In the genomic region with DNA sequence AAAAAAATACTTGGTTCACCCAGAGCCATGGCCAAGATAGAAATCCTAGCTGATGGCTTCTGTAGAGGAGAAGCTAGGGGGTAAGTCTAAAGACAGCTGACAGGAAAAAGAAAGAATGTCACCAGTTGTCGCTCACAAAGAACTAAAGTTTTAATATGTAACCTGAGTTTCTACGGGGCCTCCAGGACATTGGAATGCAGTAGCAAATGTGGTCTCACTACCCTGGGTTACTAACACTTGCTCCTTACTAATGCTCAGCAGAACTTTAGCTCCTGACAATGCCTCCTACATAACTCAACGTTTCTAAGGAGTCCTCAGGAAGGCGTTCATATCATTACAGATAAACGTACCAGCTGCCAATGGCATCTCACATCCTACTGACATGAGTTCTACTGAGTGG, we compare ENCODE assay signal across 34 mouse cellular contexts. TPM values are rescaled to one million over a fixed set of nuclear protein-coding genes. Genes with fewer than 3 reads are reported as not detected.
DNase-seq lines count a peak whose midpoint lies in the region; ATAC-seq lines count a peak whose summit lies in the region.
"Had no signal": no experiment of that assay in that cellular context is flagged by ENCODE, and none has a peak within 500 bp of the region (broad histone marks: within the 10 kb centered on the region; RNA-seq: fewer than 3 reads in every experiment).

No protein-coding gene starts in this region.

- H3K4me3 ChIP-seq in limb, embryonic 12.5 days (replicated peaks): no peak overlapping the region
- H3K4me3 ChIP-seq in limb, embryonic 10.5 days: no peak overlapping the region
- no peak overlapping the region for H3K4me3 ChIP-seq in kidney, embryonic 15.5 days (replicated peaks)
- H3K4me3 ChIP-seq: heart, adult 2 months; heart, embryonic 12.5 days; hindbrain, embryonic 15.5 days; layer of hippocampus, adult 2 months; liver, embryonic 12.5 days; megakaryocyte, embryonic 14.5 days; midbrain, embryonic 12.5 days; neural tube, embryonic 13.5 days had no signal

- no peak for DNase-seq in limb, embryonic 10.5 days (ENCODE audit: low spot score)
- peak; percentile 17 to 58 for DNase-seq in kidney, postnatal 36 days
- no peak for DNase-seq in embryo, embryonic 9.5 days (ENCODE audit: extremely low spot score)
- no peak for DNase-seq in left cerebral cortex, postnatal 10 days (ENCODE audit: extremely low spot score in 1 of 2, low spot score in 2 of 2)
- DNase-seq in ovary, postnatal 10 days (ENCODE audit: low spot score): no peak
- DNase-seq in heart, postnatal 10 days: no peak
- DNase-seq: adrenal gland, postnatal 25 days; cerebellum, adult 11-12 months; cerebellum, postnatal 10 days; gastrocnemius, postnatal 36 days; heart, adult 2 months; left cerebral cortex, postnatal 4 days; liver, postnatal 0 days; lung, postnatal 36 days; retina, postnatal 1 day; spleen, adult 18-20 months; thymus, postnatal 14 days had no signal

- H3K4me2 ChIP-seq in limb, embryonic 12.5 days: no peak overlapping the region
- H3K4me2 ChIP-seq in kidney, embryonic 15.5 days: no peak overlapping the region
- H3K4me2 ChIP-seq: heart, embryonic 12.5 days; hindbrain, embryonic 15.5 days; liver, embryonic 12.5 days; midbrain, embryonic 12.5 days; neural tube, embryonic 13.5 days had no signal

- intact Hi-C loops in left cerebral cortex, postnatal 10 days (cut with DNase I): no loop called here
- intact Hi-C loops in heart, postnatal 10 days (cut with DNase I): no loop called here

- H3K9ac ChIP-seq in limb, embryonic 12.5 days (replicated peaks): no peak overlapping the region
- H3K9ac ChIP-seq in kidney, embryonic 15.5 days: no peak overlapping the region
- H3K9ac ChIP-seq: heart, embryonic 12.5 days; hindbrain, embryonic 15.5 days; liver, embryonic 12.5 days; liver, postnatal 0 days; midbrain, embryonic 12.5 days; neural tube, embryonic 13.5 days had no signal

- no peaks in the 10 kb centered on the region for H3K27me3 ChIP-seq in limb, embryonic 12.5 days
- no peaks in the 10 kb centered on the region for H3K27me3 ChIP-seq in limb, embryonic 10.5 days (ENCODE audit: low read depth, poor library complexity, severe bottlenecking)
- H3K27me3 ChIP-seq in kidney, embryonic 15.5 days: no peaks in the 10 kb centered on the region
- H3K27me3 ChIP-seq: heart, embryonic 12.5 days; hindbrain, embryonic 15.5 days; liver, embryonic 12.5 days; megakaryocyte, embryonic 14.5 days; midbrain, embryonic 12.5 days; neural tube, embryonic 13.5 days; Patski had no signal

- no peaks in the 10 kb centered on the region for H3K36me3 ChIP-seq in limb, embryonic 12.5 days
- H3K36me3 ChIP-seq in limb, embryonic 10.5 days: no peaks in the 10 kb centered on the region
- H3K36me3 ChIP-seq in kidney, embryonic 15.5 days: no peaks in the 10 kb centered on the region
- H3K36me3 ChIP-seq: heart, embryonic 12.5 days; hindbrain, embryonic 15.5 days; liver, embryonic 12.5 days; midbrain, embryonic 12.5 days; neural tube, embryonic 13.5 days had no signal

- H3K27ac ChIP-seq in limb, embryonic 12.5 days: no peak overlapping the region
- H3K27ac ChIP-seq in limb, embryonic 10.5 days: no peak overlapping the region
- peak overlapping the region; percentile 89 for H3K27ac ChIP-seq in kidney, embryonic 15.5 days
- H3K27ac ChIP-seq: heart, adult 2 months; hindbrain, embryonic 15.5 days; layer of hippocampus, adult 2 months; liver, embryonic 12.5 days; midbrain, embryonic 12.5 days; neural tube, embryonic 13.5 days had no signal

- no peaks in the 10 kb centered on the region for H3K4me1 ChIP-seq in limb, embryonic 12.5 days (replicated peaks)
- no peaks in the 10 kb centered on the region for H3K4me1 ChIP-seq in limb, embryonic 10.5 days
- 0 out of 2 replicates have a peak, but pooled peaks cover 3% of the 10 kb centered on the region for H3K4me1 ChIP-seq in kidney, embryonic 15.5 days
- H3K4me1 ChIP-seq: heart, embryonic 12.5 days; hindbrain, embryonic 15.5 days; liver, embryonic 12.5 days; megakaryocyte, embryonic 14.5 days; midbrain, embryonic 12.5 days; neural tube, embryonic 13.5 days had no signal

- 72% methylated on average over 5 of the region's 5 CpGs for WGBS in limb, embryonic 12.5 days
- WGBS in limb, embryonic 10.5 days: 83% methylated on average over 5 of the region's 5 CpGs
- 58% methylated on average over 5 of the region's 5 CpGs for WGBS in kidney, embryonic 15.5 days

- 0 out of 2 replicates have a peak, but pooled peaks have one; percentile 15 for ATAC-seq in limb, embryonic 12.5 days (ENCODE audit: insufficient number of reproducible peaks, insufficient read depth, low FRiP score, low TSS enrichment, low read depth)
- peak; percentile 43; the same call in 1 of the 2 replicates for ATAC-seq in kidney, embryonic 15.5 days (replicated peaks; ENCODE audit: low FRiP score)
- ATAC-seq: forebrain, embryonic 14.5 days; inflammation-experienced regulatory T-cells, adult 6 months; liver, embryonic 12.5 days; liver, postnatal 0 days had no signal

- H3K9me3 ChIP-seq in limb, embryonic 12.5 days: no peaks in the 10 kb centered on the region
- H3K9me3 ChIP-seq in limb, embryonic 10.5 days (replicated peaks): no peaks in the 10 kb centered on the region
- no peaks in the 10 kb centered on the region for H3K9me3 ChIP-seq in kidney, embryonic 15.5 days (replicated peaks)
- H3K9me3 ChIP-seq: heart, embryonic 12.5 days; hindbrain, embryonic 15.5 days; liver, embryonic 12.5 days; midbrain, embryonic 12.5 days; neural tube, embryonic 13.5 days had no signal

RNA-seq across cellular contexts. Expression of gene Pkhd1, which starts 37.2 kb away (rescaled TPM):
- polyA plus RNA-seq in limb, embryonic 12.5 days (2016; fragmentation: Nextera tagmentation; extraction: Ambion mirVana): 0.11 TPM in 1 of 2 replicates, not detected in the other
- 0.04 TPM in 1 of 2 replicates, not detected in the other for polyA plus RNA-seq in limb, embryonic 10.5 days (2016; fragmentation: Nextera tagmentation; extraction: Ambion mirVana)
- 5.5 and 6.4 TPM in 2 replicates for polyA plus RNA-seq in kidney, embryonic 15.5 days (2015; fragmentation: Nextera tagmentation; extraction: Ambion mirVana)
- total RNA-seq in left cerebral cortex, postnatal 10 days (2021): under 1 TPM; 0.08 to 0.11 TPM
- not detected for total RNA-seq in heart, postnatal 10 days (2021)
- total RNA-seq: heart, adult 2 months; hematopoietic stem cell, adult 5-6 weeks; MEL had no signal
- polyA plus RNA-seq: embryonic facial prominence, embryonic 11.5 days; forebrain, embryonic 14.5 days; heart, adult 2 months; heart, embryonic 12.5 days; heart, postnatal 0 days; inflammation-experienced regulatory T-cells, adult 6 months; midbrain, embryonic 12.5 days; midbrain, postnatal 0 days had no signal

Comparison
In these comparisons a context has a peak if more than half of its experiments do, and no peak if none do; other contexts are left out.
1. DNase-seq: peak in kidney, postnatal 36 days (2 of 2); none in limb, embryonic 10.5 days (single experiment), embryo, embryonic 9.5 days (single experiment), left cerebral cortex, postnatal 10 days (0 of 2), ovary, postnatal 10 days (single experiment) and heart, postnatal 10 days (0 of 2).